ENCODE assay signal across 13 mouse cellular contexts in genomic region chr1:57776671-57777281, GRCm38 (mm10). TPM values are rescaled to one million over a fixed set of nuclear protein-coding genes. Genes with fewer than 3 reads are reported as not detected.
DNase-seq lines count a peak whose midpoint lies in the region; ATAC-seq and TF ChIP-seq lines count a peak whose summit lies in the region.
"Had no signal": no experiment of that assay in that cellular context is flagged by ENCODE, and none has a peak within 500 bp of the region (broad histone marks: within the 10 kb centered on the region; RNA-seq: fewer than 3 reads in every experiment).

No protein-coding gene starts in this region.

- no peak overlapping the region for H3K9ac ChIP-seq in kidney, postnatal 0 days (ENCODE audit: low read depth, low read length)
- H3K9ac ChIP-seq in midbrain, embryonic 15.5 days: no peak overlapping the region; the same call in 1 of the 2 replicates
- H3K9ac ChIP-seq: liver, embryonic 14.5 days had no signal

- H3K4me1 ChIP-seq in kidney, postnatal 0 days (replicated peaks; ENCODE audit: insufficient read depth, low read length): no peaks in the 10 kb centered on the region
- peaks cover 30% of the 10 kb centered on the region for H3K4me1 ChIP-seq in hindbrain, embryonic 10.5 days (replicated peaks)
- H3K4me1 ChIP-seq in midbrain, embryonic 15.5 days: peaks cover 17% of the 10 kb centered on the region

- TF ChIP-seq CTCF in kidney, postnatal 0 days (IDR thresholded peaks at IDR 0.05; ENCODE audit: low read depth): 0 out of 2 replicates have a peak, but pooled peaks have one; percentile 2

- H3K36me3 ChIP-seq in kidney, postnatal 0 days (ENCODE audit: insufficient read depth, low read length): no peaks in the 10 kb centered on the region
- H3K36me3 ChIP-seq in hindbrain, embryonic 10.5 days: no peaks in the 10 kb centered on the region
- H3K36me3 ChIP-seq in midbrain, embryonic 15.5 days (replicated peaks): no peaks in the 10 kb centered on the region

- 47% methylated on average over 5 of the region's 5 CpGs for WGBS in kidney, postnatal 0 days
- 24% methylated on average over 5 of the region's 5 CpGs for WGBS in hindbrain, embryonic 10.5 days
- 15% methylated on average over 5 of the region's 5 CpGs for WGBS in midbrain, embryonic 15.5 days

- no peaks in the 10 kb centered on the region for H3K9me3 ChIP-seq in kidney, postnatal 0 days (replicated peaks; ENCODE audit: low read length)
- no peaks in the 10 kb centered on the region for H3K9me3 ChIP-seq in hindbrain, embryonic 10.5 days
- H3K9me3 ChIP-seq in midbrain, embryonic 15.5 days: no peaks in the 10 kb centered on the region

- no peak for ATAC-seq in kidney, postnatal 0 days (replicated peaks; ENCODE audit: low FRiP score, low read depth)
- ATAC-seq in midbrain, embryonic 15.5 days (replicated peaks): no peak
- no peak for ATAC-seq in monocyte, adult 5-6 weeks (replicated peaks; ENCODE audit: insufficient number of reproducible peaks, low FRiP score, low TSS enrichment, poor library complexity, severe bottlenecking)

- H3K27ac ChIP-seq in kidney, postnatal 0 days: no peak overlapping the region
- no peak overlapping the region for H3K27ac ChIP-seq in hindbrain, embryonic 10.5 days
- no peak overlapping the region for H3K27ac ChIP-seq in midbrain, embryonic 15.5 days
- H3K27ac ChIP-seq: liver, embryonic 14.5 days had no signal

- H3K4me2 ChIP-seq in kidney, postnatal 0 days (ENCODE audit: low read length): no peak overlapping the region
- H3K4me2 ChIP-seq in midbrain, embryonic 15.5 days: peak overlapping the region; percentile 78

- no peak for DNase-seq in kidney, postnatal 0 days (ENCODE audit: low spot score)
- DNase-seq in kidney, adult 18-20 months: no peak
- DNase-seq in embryo, embryonic 11 days: peak; percentile 16
- peak; percentile 4 for DNase-seq in hindbrain, embryonic 10.5 days (ENCODE audit: low spot score)
- no peak for DNase-seq in right cerebral cortex, postnatal 25 days
- DNase-seq in cerebellum, postnatal 10 days: no peak
- DNase-seq: adrenal gland, adult 2 months; cerebellum, adult 8-10 months; gastrocnemius, postnatal 25 days; kidney, postnatal 14 days had no signal

- no peak overlapping the region for H3K4me3 ChIP-seq in kidney, postnatal 0 days (replicated peaks; ENCODE audit: low read depth, low read length)
- H3K4me3 ChIP-seq in hindbrain, embryonic 10.5 days: peak overlapping the region; percentile 85
- H3K4me3 ChIP-seq in midbrain, embryonic 15.5 days: peak overlapping the region; percentile 84

- H3K27me3 ChIP-seq in kidney, postnatal 0 days (ENCODE audit: insufficient read depth, low read length): no peaks in the 10 kb centered on the region
- H3K27me3 ChIP-seq in hindbrain, embryonic 10.5 days (ENCODE audit: insufficient read depth, poor library complexity, severe bottlenecking): peaks cover 7% of the 10 kb centered on the region; the same call in 1 of the 2 replicates
- no peaks in the 10 kb centered on the region for H3K27me3 ChIP-seq in midbrain, embryonic 15.5 days (replicated peaks)

RNA-seq across cellular contexts. Expression of gene Spats2l, which starts 2.8 kb away (rescaled TPM):
- 69.5 and 70.6 TPM in 2 replicates for polyA plus RNA-seq in kidney, postnatal 0 days (2015; fragmentation: Nextera tagmentation; extraction: Ambion mirVana)
- polyA plus RNA-seq in hindbrain, embryonic 10.5 days (2016; fragmentation: Nextera tagmentation; extraction: Ambion mirVana): 18.7 and 29.7 TPM in 2 replicates
- polyA plus RNA-seq in midbrain, embryonic 15.5 days (2015; fragmentation: Nextera tagmentation; extraction: Ambion mirVana): 77.0 and 82.8 TPM in 2 replicates
- not detected in 3 replicates for total RNA-seq in monocyte, adult 5-6 weeks (2017)

Comparison
In these comparisons a context has a peak if more than half of its experiments do, and no peak if none do; other contexts are left out.
1. DNase-seq: peak in embryo, embryonic 11 days (single experiment) and hindbrain, embryonic 10.5 days (single experiment); none in kidney, postnatal 0 days (single experiment), kidney, adult 18-20 months (single experiment), right cerebral cortex, postnatal 25 days (single experiment) and cerebellum, postnatal 10 days (0 of 2).